27 mouse cellular contexts compared by ENCODE assay signal in the genomic region with DNA sequence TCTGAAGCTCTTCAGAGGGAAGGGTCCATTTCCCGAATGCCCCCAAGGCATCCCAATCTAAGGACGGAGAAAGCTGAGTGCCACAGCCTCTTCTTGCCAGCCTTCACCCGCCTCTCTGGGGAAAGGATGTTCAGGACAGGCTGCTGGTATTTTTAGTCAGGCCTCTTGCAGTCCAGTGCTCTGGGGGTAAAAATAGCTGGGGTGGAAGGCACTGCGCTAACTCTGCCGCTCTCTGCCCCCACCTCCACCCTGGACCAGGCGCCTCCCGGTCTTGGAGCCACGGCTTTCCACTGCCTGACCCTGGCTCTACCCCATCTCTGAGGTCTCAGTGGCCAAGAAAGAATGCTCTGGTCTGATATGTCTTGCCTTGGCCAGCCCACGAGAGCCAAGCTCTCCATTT.
DNase-seq lines count a peak whose midpoint lies in the region; ATAC-seq and TF ChIP-seq lines count a peak whose summit lies in the region.
"Had no signal": no experiment of that assay in that cellular context is flagged by ENCODE, and none has a peak within 500 bp of the region (broad histone marks: within the 10 kb centered on the region; RNA-seq: fewer than 3 reads in every experiment).

No protein-coding gene starts in this region.

- H3K9me3 ChIP-seq in embryonic facial prominence, embryonic 15.5 days (replicated peaks) = 0 out of 2 replicates have a peak, but pooled peaks cover 5% of the 10 kb centered on the region
- H3K9me3 ChIP-seq in embryonic facial prominence, embryonic 10.5 days = 0 out of 2 replicates have a peak, but pooled peaks cover 4% of the 10 kb centered on the region
- peaks cover 6% of the 10 kb centered on the region; the same call in 1 of the 2 replicates for H3K9me3 ChIP-seq in heart, embryonic 12.5 days (replicated peaks)
- 0 out of 2 replicates have a peak, but pooled peaks cover 11% of the 10 kb centered on the region for H3K9me3 ChIP-seq in heart, embryonic 13.5 days
- no peaks in the 10 kb centered on the region for H3K9me3 ChIP-seq in forebrain, embryonic 11.5 days (ENCODE audit: control insufficient read depth, low read length)
- H3K9me3 ChIP-seq in forebrain, embryonic 12.5 days = peaks cover 5% of the 10 kb centered on the region; the same call in 1 of the 2 replicates
- H3K9me3 ChIP-seq: limb, embryonic 10.5 days; limb, embryonic 15.5 days; liver, embryonic 13.5 days; midbrain, embryonic 12.5 days; neural tube, embryonic 13.5 days had no signal

- 74% methylated on average over 9 of the region's 9 CpGs for WGBS in embryonic facial prominence, embryonic 15.5 days
- 84% methylated on average over 9 of the region's 9 CpGs for WGBS in embryonic facial prominence, embryonic 10.5 days
- WGBS in heart, adult 2 months = 59% methylated on average over 9 of the region's 9 CpGs
- 49% methylated on average over 9 of the region's 9 CpGs for WGBS in heart, embryonic 12.5 days
- 36% methylated on average over 9 of the region's 9 CpGs for WGBS in heart, embryonic 13.5 days
- 87% methylated on average over 9 of the region's 9 CpGs for WGBS in forebrain, embryonic 11.5 days
- 93% methylated on average over 9 of the region's 9 CpGs for WGBS in forebrain, embryonic 12.5 days

- DNase-seq in embryonic facial prominence, embryonic 10.5 days (ENCODE audit: low spot score) = no peak
- DNase-seq in heart, adult 2 months = peak; percentile 45 to 75
- DNase-seq in skeletal muscle tissue, adult 2 months (ENCODE audit: low read depth, low spot score) = peak; percentile 78
- DNase-seq in forebrain, embryonic 11.5 days (ENCODE audit: low spot score) = no peak
- DNase-seq: adrenal gland, adult 2 months; cerebellum, adult 8-10 months; cerebellum, postnatal 25 days; kidney, adult 8-10 months; layer of hippocampus, postnatal 36 days; liver, embryonic 13.5 days; lung, adult 18-20 months; lung, postnatal 4 days had no signal

- no peaks in the 10 kb centered on the region for H3K36me3 ChIP-seq in embryonic facial prominence, embryonic 15.5 days
- H3K36me3 ChIP-seq in embryonic facial prominence, embryonic 10.5 days (replicated peaks) = no peaks in the 10 kb centered on the region
- H3K36me3 ChIP-seq in heart, adult 2 months (ENCODE audit: control insufficient read depth, insufficient read depth, low read length) = no peaks in the 10 kb centered on the region
- H3K36me3 ChIP-seq in heart, embryonic 12.5 days = no peaks in the 10 kb centered on the region
- H3K36me3 ChIP-seq in heart, embryonic 13.5 days = no peaks in the 10 kb centered on the region
- no peaks in the 10 kb centered on the region for H3K36me3 ChIP-seq in forebrain, embryonic 11.5 days (ENCODE audit: control insufficient read depth, insufficient read depth, low read length)
- no peaks in the 10 kb centered on the region for H3K36me3 ChIP-seq in forebrain, embryonic 12.5 days (replicated peaks)
- H3K36me3 ChIP-seq: forebrain, embryonic 10.5 days; limb, embryonic 10.5 days; limb, embryonic 15.5 days; liver, embryonic 13.5 days; midbrain, embryonic 12.5 days; neural tube, embryonic 13.5 days had no signal

- no peak for TF ChIP-seq CTCF in heart, adult 2 months (IDR thresholded peaks at IDR 0.05)

- no peaks in the 10 kb centered on the region for H3K4me1 ChIP-seq in embryonic facial prominence, embryonic 15.5 days
- H3K4me1 ChIP-seq in embryonic facial prominence, embryonic 10.5 days = peaks cover 18% of the 10 kb centered on the region
- H3K4me1 ChIP-seq in heart, adult 2 months (ENCODE audit: control insufficient read depth, insufficient read depth, low read length) = peaks cover 2% of the 10 kb centered on the region; the same call in 1 of the 2 replicates
- H3K4me1 ChIP-seq in heart, embryonic 12.5 days (replicated peaks) = peaks cover 12% of the 10 kb centered on the region
- H3K4me1 ChIP-seq in heart, embryonic 13.5 days = peaks cover 30% of the 10 kb centered on the region
- H3K4me1 ChIP-seq in forebrain, embryonic 11.5 days (replicated peaks; ENCODE audit: control insufficient read depth, insufficient read depth, low read length) = no peaks in the 10 kb centered on the region; the same call in 1 of the 2 replicates
- peaks cover 7% of the 10 kb centered on the region; the same call in 1 of the 2 replicates for H3K4me1 ChIP-seq in forebrain, embryonic 12.5 days
- H3K4me1 ChIP-seq: limb, embryonic 15.5 days; liver, embryonic 13.5 days; midbrain, embryonic 12.5 days had no signal

- no peak overlapping the region for H3K27ac ChIP-seq in embryonic facial prominence, embryonic 15.5 days (replicated peaks)
- H3K27ac ChIP-seq in embryonic facial prominence, embryonic 10.5 days (replicated peaks) = no peak overlapping the region
- peak overlapping the region; percentile 78 for H3K27ac ChIP-seq in heart, adult 2 months
- H3K27ac ChIP-seq in heart, embryonic 12.5 days (ENCODE audit: poor library complexity, severe bottlenecking) = no peak overlapping the region
- H3K27ac ChIP-seq in heart, embryonic 13.5 days (replicated peaks) = peak overlapping the region; percentile 45; the same call in 1 of the 2 replicates
- H3K27ac ChIP-seq in forebrain, embryonic 11.5 days (ENCODE audit: low read depth, low read length) = no peak overlapping the region
- H3K27ac ChIP-seq in forebrain, embryonic 12.5 days = no peak overlapping the region
- H3K27ac ChIP-seq: forebrain, embryonic 10.5 days; hindbrain, postnatal 0 days; kidney, postnatal 0 days; limb, embryonic 10.5 days; limb, embryonic 15.5 days; liver, embryonic 13.5 days; midbrain, embryonic 12.5 days; neural tube, embryonic 13.5 days had no signal

- no peak overlapping the region for H3K4me2 ChIP-seq in embryonic facial prominence, embryonic 15.5 days (replicated peaks)
- no peak overlapping the region for H3K4me2 ChIP-seq in heart, embryonic 12.5 days
- H3K4me2 ChIP-seq in heart, embryonic 13.5 days = peak overlapping the region; percentile 5; the same call in 1 of the 2 replicates
- H3K4me2 ChIP-seq in forebrain, embryonic 11.5 days (ENCODE audit: low read depth, low read length, severe bottlenecking) = no peak overlapping the region
- no peak overlapping the region for H3K4me2 ChIP-seq in forebrain, embryonic 12.5 days
- H3K4me2 ChIP-seq: limb, embryonic 15.5 days; liver, embryonic 13.5 days; midbrain, embryonic 12.5 days; neural tube, embryonic 13.5 days had no signal

- no peak overlapping the region for H3K4me3 ChIP-seq in embryonic facial prominence, embryonic 15.5 days (replicated peaks)
- no peak overlapping the region for H3K4me3 ChIP-seq in embryonic facial prominence, embryonic 10.5 days
- no peak overlapping the region for H3K4me3 ChIP-seq in heart, adult 2 months
- no peak overlapping the region for H3K4me3 ChIP-seq in heart, embryonic 12.5 days
- no peak overlapping the region for H3K4me3 ChIP-seq in heart, embryonic 13.5 days
- H3K4me3 ChIP-seq in forebrain, embryonic 11.5 days (ENCODE audit: low read depth, low read length) = no peak overlapping the region
- H3K4me3 ChIP-seq in forebrain, embryonic 12.5 days (replicated peaks) = no peak overlapping the region
- H3K4me3 ChIP-seq: forebrain, embryonic 10.5 days; limb, embryonic 10.5 days; limb, embryonic 15.5 days; liver, embryonic 13.5 days; megakaryocyte, embryonic 14.5 days; midbrain, embryonic 12.5 days; neural tube, embryonic 13.5 days had no signal

- H3K27me3 ChIP-seq in embryonic facial prominence, embryonic 15.5 days = no peaks in the 10 kb centered on the region
- H3K27me3 ChIP-seq in embryonic facial prominence, embryonic 10.5 days (replicated peaks; ENCODE audit: low read depth, poor library complexity, severe bottlenecking) = peaks cover 3% of the 10 kb centered on the region; the same call in 1 of the 2 replicates
- H3K27me3 ChIP-seq in heart, adult 2 months (ENCODE audit: control insufficient read depth, insufficient read depth, low read length) = no peaks in the 10 kb centered on the region
- no peaks in the 10 kb centered on the region for H3K27me3 ChIP-seq in heart, embryonic 12.5 days (replicated peaks)
- H3K27me3 ChIP-seq in heart, embryonic 13.5 days (replicated peaks) = no peaks in the 10 kb centered on the region
- H3K27me3 ChIP-seq in forebrain, embryonic 11.5 days (ENCODE audit: control insufficient read depth, insufficient read depth, low read length) = no peaks in the 10 kb centered on the region
- 0 out of 2 replicates have a peak, but pooled peaks cover 4% of the 10 kb centered on the region for H3K27me3 ChIP-seq in forebrain, embryonic 12.5 days
- H3K27me3 ChIP-seq: limb, embryonic 15.5 days; liver, embryonic 13.5 days; neural tube, embryonic 13.5 days had no signal

- no peaks in the 10 kb centered on the region for H3K79me2 ChIP-seq in heart, adult 2 months (replicated peaks; ENCODE audit: control insufficient read depth, insufficient read depth, low read length)

- ATAC-seq in embryonic facial prominence, embryonic 15.5 days (ENCODE audit: insufficient number of reproducible peaks, low FRiP score, low TSS enrichment, low read depth) = 0 out of 2 replicates have a peak, but pooled peaks have one; percentile 61
- ATAC-seq in heart, embryonic 12.5 days (ENCODE audit: insufficient number of reproducible peaks, low FRiP score) = no peak
- ATAC-seq in heart, embryonic 13.5 days (ENCODE audit: extremely low read depth, insufficient number of reproducible peaks, low FRiP score, low TSS enrichment) = no peak
- ATAC-seq in forebrain, embryonic 11.5 days (replicated peaks; ENCODE audit: low FRiP score) = no peak
- ATAC-seq in forebrain, embryonic 12.5 days (ENCODE audit: low FRiP score) = no peak
- ATAC-seq: activated CD4-positive, CD25-positive, alpha-beta regulatory T cell, adult 4 months; hindbrain, postnatal 0 days; intestine, embryonic 16.5 days; lung, postnatal 0 days had no signal

- TF ChIP-seq POLR2A in heart, adult 2 months (IDR thresholded peaks at IDR 0.05; ENCODE audit: insufficient read depth, low read depth, low read length) = no peak; the same call in 1 of the 2 replicates

- intact Hi-C loops in heart, adult 2 months (cut with DNase I) = no loop called here

- TF ChIP-seq EP300 in heart, adult 2 months (IDR thresholded peaks at IDR 0.05; ENCODE audit: insufficient read depth, low read depth, low read length) = peak; percentile 53; the same call in 1 of the 2 replicates

- no peak overlapping the region for H3K9ac ChIP-seq in embryonic facial prominence, embryonic 15.5 days
- no peak overlapping the region for H3K9ac ChIP-seq in heart, adult 2 months (ENCODE audit: low read depth, low read length)
- H3K9ac ChIP-seq in heart, embryonic 12.5 days = no peak overlapping the region
- H3K9ac ChIP-seq in heart, embryonic 13.5 days = no peak overlapping the region
- no peak overlapping the region for H3K9ac ChIP-seq in forebrain, embryonic 11.5 days (ENCODE audit: low read length)
- H3K9ac ChIP-seq in forebrain, embryonic 12.5 days = no peak overlapping the region
- H3K9ac ChIP-seq: limb, embryonic 15.5 days; liver, embryonic 13.5 days; midbrain, embryonic 12.5 days; neural tube, embryonic 13.5 days had no signal

Comparison
In these comparisons a context has a peak if more than half of its experiments do, and no peak if none do; other contexts are left out.
1. H3K27ac ChIP-seq: peak in heart, adult 2 months (single experiment) and heart, embryonic 13.5 days (single experiment); none in embryonic facial prominence, embryonic 15.5 days (single experiment), embryonic facial prominence, embryonic 10.5 days (single experiment), heart, embryonic 12.5 days (single experiment), forebrain, embryonic 11.5 days (single experiment) and forebrain, embryonic 12.5 days (single experiment).
2. DNase-seq: peak in heart, adult 2 months (2 of 2) and skeletal muscle tissue, adult 2 months (single experiment); none in embryonic facial prominence, embryonic 10.5 days (single experiment) and forebrain, embryonic 11.5 days (single experiment).